Mouse (Mus musculus): ENCODE measurements around the gene Arid5b.

Arid5b gene

GRCm38 (mm10) chr10:68278632-68279361 is at the start of gene Arid5b:
Gene Arid5b (minus strand): TSS chr10:68278740.
- DNase-seq, result peak; percentile 65

GRCm38 (mm10) chr10:68325378-68325777 is 46.8 kb upstream of the Arid5b start:
- no peak for DNase-seq

GRCm38 (mm10) chr10:68324061-68324460 is 45.5 kb upstream of the Arid5b start:
- DNase-seq, result no peak

DNA sequence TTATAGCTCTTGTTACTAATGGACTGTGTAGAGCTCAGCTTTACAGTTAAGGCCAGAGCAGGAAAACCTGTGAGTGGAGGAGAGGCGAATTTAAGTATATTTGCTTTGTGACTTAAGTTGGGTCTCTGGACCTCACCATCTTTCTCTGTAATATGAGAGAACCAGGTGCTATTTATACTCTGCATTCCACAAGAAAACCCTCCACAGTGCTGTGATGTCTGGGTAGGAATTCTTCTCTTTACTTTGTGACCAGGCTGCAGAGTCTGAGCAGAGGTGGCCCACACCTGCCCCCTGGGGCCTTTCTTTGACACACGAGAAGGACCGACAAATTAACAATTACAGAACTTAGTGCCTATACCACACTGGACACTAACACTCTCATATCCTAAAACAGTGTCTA is 44.6 kb upstream of the Arid5b start:
- DNase-seq, result no peak

DNA sequence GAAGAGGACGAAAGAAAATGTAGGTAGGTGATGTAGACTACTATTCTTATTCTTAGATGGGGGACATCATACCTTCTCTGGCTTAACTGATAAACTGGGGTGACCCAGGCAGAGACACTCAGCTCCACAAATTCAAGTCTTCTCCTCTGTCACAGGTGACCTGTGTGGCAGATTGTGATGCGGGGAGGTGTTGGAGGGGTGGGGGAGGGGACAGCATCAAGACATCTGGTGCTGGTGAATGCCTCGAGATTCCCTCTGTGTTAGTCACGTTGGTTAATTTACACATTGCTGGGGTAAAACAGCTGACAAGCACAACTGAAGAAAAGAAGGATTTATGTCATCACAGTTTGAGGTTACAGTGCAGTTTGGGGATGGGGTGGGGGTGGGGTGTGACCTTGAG is 42.4 kb upstream of the Arid5b start:
- no peak for DNase-seq

DNA sequence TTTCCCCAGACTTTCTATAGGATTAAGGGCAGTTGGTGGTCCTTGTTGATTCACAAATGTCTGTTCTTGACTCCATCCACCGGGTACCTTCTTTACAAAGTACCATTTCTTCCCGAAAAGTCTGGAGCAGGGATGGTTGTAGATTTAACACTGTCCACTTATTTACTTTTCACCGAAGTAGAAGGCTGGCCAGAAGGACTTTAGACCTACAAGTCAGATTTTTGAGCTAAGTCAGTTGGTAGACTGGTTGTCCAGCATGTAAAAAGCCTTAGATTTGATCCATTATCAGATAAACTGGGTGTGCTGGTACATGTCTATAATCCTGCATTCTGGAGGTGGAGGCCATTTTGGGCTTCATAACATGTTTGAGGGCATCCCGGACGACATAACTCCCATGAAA is 42.0 kb upstream of the Arid5b start:
- DNase-seq, result no peak

DNA sequence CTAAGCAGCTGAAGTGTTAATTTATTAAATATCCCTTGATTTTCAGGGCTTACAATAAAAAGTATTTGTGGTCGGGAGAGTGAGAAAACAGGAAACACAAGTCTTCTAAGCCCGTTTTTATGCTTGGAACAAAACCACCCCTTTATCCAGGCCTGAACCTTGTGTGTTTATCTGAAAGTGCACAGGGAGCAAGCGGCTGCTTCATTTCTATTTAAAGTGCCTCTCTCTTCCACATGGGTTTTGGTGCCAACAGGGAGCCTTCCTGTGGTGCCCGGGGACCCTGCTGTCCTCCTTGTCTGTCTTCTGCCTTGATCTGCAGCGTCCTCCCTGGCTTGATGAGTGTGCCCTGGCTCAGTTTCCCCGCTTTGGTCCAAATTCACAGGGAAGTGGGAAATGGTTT is 40.9 kb upstream of the Arid5b start:
- DNase-seq, result no peak

DNA sequence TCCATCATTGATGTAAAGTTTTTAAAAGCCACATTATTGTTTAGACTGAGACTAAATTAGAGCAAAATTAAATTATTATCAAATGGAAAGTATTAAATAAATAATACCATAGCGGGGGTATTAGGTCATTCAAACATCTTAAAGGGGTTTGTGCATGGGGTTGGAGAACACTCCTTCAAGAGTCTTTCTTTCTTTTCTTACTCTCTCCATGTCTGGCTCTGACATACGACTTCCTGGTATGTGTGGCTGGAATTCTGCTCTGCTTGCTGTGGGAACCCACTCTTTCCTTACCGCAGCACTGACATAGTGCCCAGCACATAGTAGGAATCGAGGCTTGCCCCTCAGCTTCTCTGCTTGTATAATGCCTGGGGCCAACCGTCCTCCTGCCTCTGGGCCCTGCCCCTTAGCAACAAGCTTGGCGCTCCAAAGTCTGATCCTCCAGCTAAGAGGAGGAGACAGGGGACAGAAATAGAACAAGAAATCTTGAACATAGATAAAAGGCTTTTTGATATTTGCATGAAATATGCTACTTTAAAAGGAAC is 40.0 kb upstream of the Arid5b start:
- DNase-seq, result peak; percentile 11

DNA sequence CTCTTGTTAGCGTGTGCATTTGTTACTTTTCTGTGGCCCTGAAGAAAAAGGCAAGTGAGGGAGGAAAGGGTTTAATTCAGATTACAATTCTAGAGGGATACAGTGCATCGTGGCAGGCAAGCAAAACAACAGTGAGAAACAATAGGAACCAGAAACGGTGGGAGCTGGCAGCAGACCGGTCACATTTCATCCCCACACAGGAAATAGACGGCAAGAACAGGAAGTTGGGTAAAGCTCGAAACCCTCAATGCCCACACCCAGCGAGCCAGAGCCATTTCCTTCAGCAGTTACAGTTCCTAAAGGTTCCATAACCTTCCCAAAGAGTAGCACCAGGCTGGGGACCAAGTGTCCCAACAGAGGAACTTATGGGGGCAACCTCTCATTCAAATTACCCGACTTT is 34.2 kb upstream of the Arid5b start:
- DNase-seq, result no peak

GRCm38 (mm10) chr10:68301013-68301412 is 22.5 kb upstream of the Arid5b start:
- no peak for DNase-seq

DNA sequence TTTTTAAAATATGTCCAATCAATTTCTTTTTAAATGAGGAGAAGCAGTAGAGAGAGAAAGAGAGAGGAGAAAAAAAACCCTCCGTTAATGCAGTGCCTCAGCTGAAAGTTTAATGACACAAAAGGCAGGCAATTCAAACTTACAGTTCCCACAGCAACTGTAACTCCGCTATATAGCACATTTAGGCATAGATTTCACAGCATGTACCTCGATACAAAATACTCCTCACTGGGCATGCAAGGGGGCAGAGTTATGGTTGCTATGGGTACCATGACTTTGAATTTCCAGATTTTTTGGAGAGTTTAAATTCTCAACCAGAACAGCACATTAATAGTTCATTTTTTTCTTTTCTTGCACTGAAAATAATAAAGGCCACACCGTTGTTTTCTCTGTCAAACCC is 10.9 kb upstream of the Arid5b start:
- DNase-seq, result no peak

- DNase-seq, result peak; percentile 67
Observed at GRCm38 (mm10) chr10:68282466-68283391, 4.2 kb upstream of the Arid5b start.

- DNase-seq, result no peak
Observed at GRCm38 (mm10) chr10:68281775-68282106, 3.2 kb upstream of the Arid5b start.

DNA sequence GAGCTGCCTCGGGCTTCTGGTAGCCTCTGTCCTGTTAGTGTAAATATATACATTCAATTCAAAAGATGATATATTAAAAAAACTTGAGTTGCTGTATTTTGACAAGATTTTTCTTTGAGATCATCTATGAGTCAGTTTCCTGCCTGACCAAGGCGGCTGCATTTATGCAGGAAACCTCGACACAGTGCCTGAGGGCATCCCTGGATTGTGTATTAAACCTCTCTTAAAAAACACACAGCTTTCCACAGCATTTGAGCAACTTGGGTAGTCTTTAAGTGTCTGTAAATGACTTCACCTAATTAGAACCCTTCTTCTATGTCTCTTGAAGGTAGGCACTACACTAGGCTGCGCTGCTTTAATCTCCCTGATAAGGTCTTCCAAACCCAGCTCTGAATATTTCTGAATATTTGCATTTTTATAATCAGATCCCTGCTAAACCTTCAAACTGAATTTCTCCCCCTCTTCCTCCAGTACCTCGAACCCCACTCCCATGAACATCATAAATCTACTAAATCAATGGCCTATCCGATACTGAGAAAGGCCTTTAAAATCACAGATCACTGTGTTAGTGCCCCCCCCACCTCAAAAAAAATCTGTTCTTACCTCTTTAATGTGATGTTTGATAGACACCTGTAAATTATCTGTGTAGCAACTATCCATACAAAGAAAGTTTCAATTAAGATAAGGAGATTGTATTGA is 2.7 kb upstream of the Arid5b start:
- no peak for DNase-seq

GRCm38 (mm10) chr10:68279516-68280501 is 1.3 kb upstream of the Arid5b start:
- peak; percentile 65 for DNase-seq

DNA sequence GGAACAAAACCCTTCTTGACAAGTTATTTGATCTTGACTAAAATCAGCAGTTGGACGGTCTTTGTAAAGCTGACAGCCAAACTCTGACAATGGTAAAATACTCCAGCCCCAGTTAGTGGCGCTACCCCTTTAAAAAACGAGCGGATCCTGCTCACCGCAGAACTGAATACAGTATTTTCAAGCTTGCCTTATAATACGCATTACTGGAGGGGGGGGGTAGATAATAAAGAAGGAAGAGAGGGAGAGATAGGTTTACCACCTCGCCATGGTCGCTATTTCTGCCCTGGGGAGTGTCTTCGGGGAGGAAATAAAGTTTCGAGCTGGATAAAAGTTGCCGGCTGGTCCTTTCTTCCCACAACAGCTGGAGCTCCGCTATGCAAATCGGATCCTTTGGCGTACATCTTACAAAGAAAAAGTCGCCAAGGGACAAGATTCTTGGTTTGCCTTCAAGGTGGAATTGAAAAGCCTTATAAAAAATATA is 829 bp downstream of the Arid5b start:
- no peak for DNase-seq

DNA sequence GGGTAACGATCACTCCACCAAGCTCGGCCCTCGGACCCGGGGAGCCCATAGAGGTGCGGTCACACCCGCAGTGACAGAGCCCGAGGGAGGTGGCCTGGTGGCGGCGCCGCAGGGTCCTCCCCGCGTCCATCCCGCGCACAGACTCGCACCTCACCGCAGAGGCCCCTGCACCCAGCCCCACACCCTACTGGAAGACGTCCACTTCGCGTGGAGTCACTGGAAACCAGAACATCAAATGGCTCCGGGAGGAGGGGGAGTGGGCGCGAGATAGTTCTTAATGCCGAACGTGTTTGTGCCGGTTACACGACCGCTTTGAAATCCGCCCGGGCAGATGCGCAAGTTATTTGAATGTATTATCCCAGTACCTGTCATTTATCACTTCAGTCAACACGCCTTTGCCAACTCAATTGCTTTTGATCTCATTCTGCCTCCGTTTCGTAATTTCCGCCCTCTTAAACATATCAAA is 1.5 kb downstream of the Arid5b start:
- DNase-seq, result peak; percentile 59

GRCm38 (mm10) chr10:68276350-68276975 is 2.1 kb downstream of the Arid5b start:
- DNase-seq, result peak; percentile 63

DNA sequence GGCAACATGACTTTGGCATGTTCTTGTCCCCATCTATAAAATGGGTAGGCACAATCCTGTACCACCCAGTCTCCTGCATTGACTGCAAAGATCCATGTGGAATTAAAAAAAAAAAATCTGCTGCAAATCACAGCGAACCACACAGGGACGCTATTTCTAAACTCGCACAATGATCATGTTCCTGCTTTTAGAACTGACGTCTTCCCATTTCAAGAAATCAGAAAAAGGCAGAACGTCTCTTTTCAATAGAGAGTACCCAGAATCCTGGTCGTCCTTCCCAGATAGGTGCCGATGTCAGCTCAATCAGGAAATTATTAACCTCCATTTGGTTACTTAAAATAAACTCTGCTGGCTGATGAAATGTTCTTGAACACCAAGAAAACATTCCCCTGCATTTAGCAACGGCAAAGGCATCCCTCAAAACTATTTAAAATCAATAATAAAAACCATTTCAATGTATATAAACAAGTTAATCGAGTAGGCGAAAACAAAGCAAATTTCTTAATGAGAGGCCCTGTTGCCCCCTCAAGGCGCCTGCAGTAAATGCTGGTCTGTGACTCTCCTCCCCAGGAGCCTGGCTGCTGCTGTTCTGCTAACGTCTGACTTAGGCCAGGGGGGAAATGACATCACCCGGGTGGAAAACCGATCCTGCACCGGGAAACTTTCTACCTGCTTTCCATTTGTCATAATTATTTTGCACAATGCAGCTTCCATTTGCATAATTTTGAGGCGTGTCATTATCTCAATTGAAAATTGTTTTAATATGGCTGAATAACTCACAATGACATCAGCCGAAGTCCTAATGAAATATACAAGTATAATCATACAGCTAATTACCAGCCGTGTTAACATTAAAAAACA is 3.4 kb downstream of the Arid5b start:
- peak; percentile 22 for DNase-seq

- no peak for DNase-seq
Observed at GRCm38 (mm10) chr10:68269789-68270188, 8.8 kb downstream of the Arid5b start.
